Mouse (Mus musculus): Measurements from ENCODE around the gene Sorbs2.

DNA sequence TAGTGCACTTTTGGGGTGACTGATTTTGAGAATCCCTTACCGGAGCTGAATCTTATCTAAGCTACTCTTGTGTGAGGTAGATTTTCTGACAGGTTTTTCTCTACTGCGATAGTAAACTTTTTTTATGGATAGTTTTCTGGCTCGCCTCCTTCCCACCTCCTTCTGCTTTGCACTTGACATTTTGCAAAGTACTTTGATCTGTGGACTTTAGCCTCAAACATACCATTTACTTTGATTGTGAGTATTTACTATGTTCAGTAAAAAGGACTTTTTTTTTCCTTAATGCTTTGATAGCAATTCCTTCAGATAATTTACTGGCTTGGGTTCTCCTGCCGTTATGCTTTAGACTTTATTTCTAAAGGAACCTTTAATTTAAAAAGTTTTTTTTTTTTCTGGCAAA is 151.9 kb downstream of the Sorbs2 start:
- TF ChIP-seq CTCF (IDR thresholded peaks at IDR 0.05; ENCODE audit: low read depth) (no peak), EP300 (IDR thresholded peaks at IDR 0.05; ENCODE audit: low read depth) (no peak)
